Comparison of ENCODE assay signal across 10 mouse cellular contexts in the genomic region with DNA sequence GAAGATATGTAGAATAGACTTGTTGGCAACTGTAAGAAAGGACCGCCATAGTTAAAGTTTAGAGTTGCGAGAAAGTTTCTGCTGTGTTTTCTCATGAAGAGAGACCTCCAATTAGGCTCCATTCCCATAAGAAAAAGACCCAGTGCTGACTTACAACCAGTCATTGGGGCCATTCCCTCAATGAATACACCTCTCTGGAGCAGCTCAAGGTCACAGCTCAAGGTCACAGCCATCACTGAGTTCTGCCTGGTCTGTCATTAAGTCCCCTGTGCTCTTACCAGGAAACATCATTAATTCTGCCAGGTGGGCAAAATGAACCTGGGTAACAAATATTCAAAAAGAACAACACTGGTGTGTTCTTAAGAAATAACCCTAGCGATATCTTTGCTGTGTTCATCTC.
DNase-seq lines count a peak whose midpoint lies in the region; ATAC-seq and TF ChIP-seq lines count a peak whose summit lies in the region.
"Had no signal": no experiment of that assay in that cellular context is flagged by ENCODE, and none has a peak within 500 bp of the region (broad histone marks: within the 10 kb centered on the region; RNA-seq: fewer than 3 reads in every experiment).

No protein-coding gene starts in this region.

- TF ChIP-seq CTCF in forebrain, postnatal 0 days (IDR thresholded peaks at IDR 0.05; ENCODE audit: low read depth), result no peak
- no peak for TF ChIP-seq CTCF in intestine, postnatal 0 days (IDR thresholded peaks at IDR 0.05; ENCODE audit: low read depth)
- no peak for TF ChIP-seq CTCF in ES-Bruce4 (IDR thresholded peaks at IDR 0.05; ENCODE audit: low read depth, low read length)

- 0 out of 2 replicates have a peak overlapping the region, but pooled peaks have one; percentile 27 for H3K4me2 ChIP-seq in forebrain, embryonic 12.5 days
- H3K4me2 ChIP-seq in forebrain, postnatal 0 days (ENCODE audit: low read depth), result no peak overlapping the region
- H3K4me2 ChIP-seq in intestine, embryonic 15.5 days (replicated peaks), result 0 out of 2 replicates have a peak overlapping the region, but pooled peaks have one; percentile 18
- H3K4me2 ChIP-seq in intestine, postnatal 0 days (replicated peaks; ENCODE audit: low read depth), result no peak overlapping the region
- peak overlapping the region; percentile 22 for H3K4me2 ChIP-seq in heart, embryonic 16.5 days (ENCODE audit: low read depth, low read length)
- H3K4me2 ChIP-seq: embryonic facial prominence, embryonic 15.5 days had no signal

- TF ChIP-seq POLR2A in ES-Bruce4 (IDR thresholded peaks at IDR 0.05; ENCODE audit: insufficient read depth, low read length), result no peak

- H3K4me3 ChIP-seq in forebrain, embryonic 12.5 days (replicated peaks), result no peak overlapping the region
- H3K4me3 ChIP-seq in forebrain, postnatal 0 days (ENCODE audit: low read depth, low read length), result no peak overlapping the region
- no peak overlapping the region for H3K4me3 ChIP-seq in intestine, embryonic 15.5 days (replicated peaks)
- no peak overlapping the region for H3K4me3 ChIP-seq in intestine, postnatal 0 days (ENCODE audit: low read depth, low read length)
- no peak overlapping the region; the same call in 1 of the 2 replicates for H3K4me3 ChIP-seq in ES-Bruce4 (ENCODE audit: low read depth, low read length)
- H3K4me3 ChIP-seq in heart, embryonic 16.5 days (ENCODE audit: low read length), result no peak overlapping the region
- H3K4me3 ChIP-seq: embryonic facial prominence, embryonic 15.5 days had no signal

- peaks cover 39% of the 10 kb centered on the region for H3K4me1 ChIP-seq in forebrain, embryonic 12.5 days
- no peaks in the 10 kb centered on the region for H3K4me1 ChIP-seq in forebrain, postnatal 0 days (ENCODE audit: insufficient read depth)
- peaks cover 4% of the 10 kb centered on the region for H3K4me1 ChIP-seq in intestine, embryonic 15.5 days (replicated peaks)
- no peaks in the 10 kb centered on the region; the same call in none of the 2 replicates for H3K4me1 ChIP-seq in intestine, postnatal 0 days (replicated peaks; ENCODE audit: control insufficient read depth, insufficient read depth, low read length)
- H3K4me1 ChIP-seq in ES-Bruce4 (ENCODE audit: control insufficient read depth, insufficient read depth, low read length), result peaks cover 5% of the 10 kb centered on the region
- peaks cover 22% of the 10 kb centered on the region for H3K4me1 ChIP-seq in heart, embryonic 16.5 days (ENCODE audit: control insufficient read depth, insufficient read depth, low read length)
- H3K4me1 ChIP-seq: embryonic facial prominence, embryonic 15.5 days had no signal

- 0 out of 2 replicates have a peak, but pooled peaks cover 4% of the 10 kb centered on the region for H3K9me3 ChIP-seq in forebrain, embryonic 12.5 days
- H3K9me3 ChIP-seq in forebrain, postnatal 0 days (ENCODE audit: low read length), result no peaks in the 10 kb centered on the region
- H3K9me3 ChIP-seq in intestine, embryonic 15.5 days, result no peaks in the 10 kb centered on the region
- no peaks in the 10 kb centered on the region for H3K9me3 ChIP-seq in intestine, postnatal 0 days (ENCODE audit: control insufficient read depth)
- H3K9me3 ChIP-seq in ES-Bruce4 (replicated peaks; ENCODE audit: control insufficient read depth, insufficient read depth, low read length, poor library complexity, severe bottlenecking), result peaks cover 6% of the 10 kb centered on the region; the same call in 1 of the 2 replicates
- H3K9me3 ChIP-seq in heart, embryonic 16.5 days (replicated peaks; ENCODE audit: control insufficient read depth, low read length), result peaks cover 3% of the 10 kb centered on the region; the same call in 1 of the 2 replicates
- H3K9me3 ChIP-seq: embryonic facial prominence, embryonic 15.5 days had no signal

- H3K27ac ChIP-seq in forebrain, embryonic 12.5 days, result no peak overlapping the region
- no peak overlapping the region for H3K27ac ChIP-seq in forebrain, postnatal 0 days (ENCODE audit: low read depth, low read length)
- no peak overlapping the region for H3K27ac ChIP-seq in intestine, embryonic 15.5 days
- no peak overlapping the region for H3K27ac ChIP-seq in intestine, postnatal 0 days (ENCODE audit: low read depth, low read length)
- H3K27ac ChIP-seq in ES-Bruce4 (ENCODE audit: insufficient read depth, low read length), result peak overlapping the region; percentile 100
- peak overlapping the region; percentile 59 for H3K27ac ChIP-seq in heart, embryonic 16.5 days (ENCODE audit: low read length)
- H3K27ac ChIP-seq: embryonic facial prominence, embryonic 15.5 days had no signal

- no peaks in the 10 kb centered on the region for H3K36me3 ChIP-seq in forebrain, embryonic 12.5 days (replicated peaks)
- no peaks in the 10 kb centered on the region for H3K36me3 ChIP-seq in forebrain, postnatal 0 days (ENCODE audit: insufficient read depth)
- H3K36me3 ChIP-seq in intestine, embryonic 15.5 days, result no peaks in the 10 kb centered on the region
- H3K36me3 ChIP-seq in intestine, postnatal 0 days (ENCODE audit: control insufficient read depth, insufficient read depth), result no peaks in the 10 kb centered on the region
- no peaks in the 10 kb centered on the region for H3K36me3 ChIP-seq in ES-Bruce4 (ENCODE audit: control insufficient read depth, insufficient read depth, low read length, poor library complexity, severe bottlenecking)
- H3K36me3 ChIP-seq in heart, embryonic 16.5 days (ENCODE audit: control insufficient read depth, insufficient read depth), result no peaks in the 10 kb centered on the region
- H3K36me3 ChIP-seq: embryonic facial prominence, embryonic 15.5 days had no signal

- 59% methylated on average over 3 of the region's 3 CpGs for WGBS in forebrain, embryonic 12.5 days
- WGBS in forebrain, postnatal 0 days, result 60% methylated on average over 3 of the region's 3 CpGs
- WGBS in intestine, embryonic 15.5 days, result 67% methylated on average over 3 of the region's 3 CpGs
- 76% methylated on average over 3 of the region's 3 CpGs for WGBS in intestine, postnatal 0 days
- WGBS in heart, embryonic 16.5 days, result 74% methylated on average over 3 of the region's 3 CpGs

- no peak for DNase-seq in forebrain, postnatal 0 days
- DNase-seq in natural killer cell, adult 2 months (ENCODE audit: low spot score in 2 of 2), result no peak
- no peak for DNase-seq in layer of hippocampus, adult 11-12 months (ENCODE audit: low spot score)
- DNase-seq: cerebellum, adult 2 months had no signal

- TF ChIP-seq EP300 in ES-Bruce4 (IDR thresholded peaks at IDR 0.05; ENCODE audit: insufficient read depth, low read depth, low read length), result peak; percentile 95

- ATAC-seq in forebrain, embryonic 12.5 days (ENCODE audit: low FRiP score), result no peak
- no peak for ATAC-seq in forebrain, postnatal 0 days
- ATAC-seq in intestine, embryonic 15.5 days, result no peak
- no peak for ATAC-seq in intestine, postnatal 0 days
- no peak for ATAC-seq in heart, embryonic 16.5 days (replicated peaks; ENCODE audit: extremely low read depth, insufficient read depth, low FRiP score)

- H3K9ac ChIP-seq in forebrain, embryonic 12.5 days, result no peak overlapping the region
- no peak overlapping the region for H3K9ac ChIP-seq in forebrain, postnatal 0 days
- H3K9ac ChIP-seq in intestine, embryonic 15.5 days, result no peak overlapping the region; the same call in 1 of the 2 replicates
- H3K9ac ChIP-seq in intestine, postnatal 0 days (ENCODE audit: low read depth, low read length), result no peak overlapping the region
- peak overlapping the region; percentile 58; the same call in 1 of the 2 replicates for H3K9ac ChIP-seq in ES-Bruce4 (ENCODE audit: low read depth, poor library complexity, severe bottlenecking)
- no peak overlapping the region for H3K9ac ChIP-seq in heart, embryonic 16.5 days (ENCODE audit: low read length)
- H3K9ac ChIP-seq: embryonic facial prominence, embryonic 15.5 days had no signal

- no peaks in the 10 kb centered on the region; the same call in 1 of the 2 replicates for H3K27me3 ChIP-seq in forebrain, embryonic 12.5 days
- no peaks in the 10 kb centered on the region for H3K27me3 ChIP-seq in forebrain, postnatal 0 days (ENCODE audit: insufficient read depth, low read length)
- H3K27me3 ChIP-seq in intestine, embryonic 15.5 days (replicated peaks), result no peaks in the 10 kb centered on the region
- H3K27me3 ChIP-seq in intestine, postnatal 0 days (replicated peaks; ENCODE audit: control insufficient read depth, insufficient read depth, low read length), result no peaks in the 10 kb centered on the region
- H3K27me3 ChIP-seq in ES-Bruce4 (ENCODE audit: control insufficient read depth, insufficient read depth, low read length, poor library complexity, severe bottlenecking), result no peaks in the 10 kb centered on the region
- H3K27me3 ChIP-seq in heart, embryonic 16.5 days (ENCODE audit: control insufficient read depth, insufficient read depth, low read length), result no peaks in the 10 kb centered on the region
- H3K27me3 ChIP-seq: embryonic facial prominence, embryonic 15.5 days had no signal

Comparison
In these comparisons a context has a peak if more than half of its experiments do, and no peak if none do; other contexts are left out.
1. H3K4me2 ChIP-seq: peak in forebrain, embryonic 12.5 days (single experiment), intestine, embryonic 15.5 days (single experiment) and heart, embryonic 16.5 days (single experiment); none in forebrain, postnatal 0 days (single experiment) and intestine, postnatal 0 days (single experiment).
2. H3K27ac ChIP-seq: peak in ES-Bruce4 (single experiment) and heart, embryonic 16.5 days (single experiment); none in forebrain, embryonic 12.5 days (single experiment), forebrain, postnatal 0 days (single experiment), intestine, embryonic 15.5 days (single experiment) and intestine, postnatal 0 days (single experiment).